Mouse (Mus musculus) liver, adult 2 months (tissue): ENCODE results near the gene Fblim1. TPM values are rescaled to one million over a fixed set of nuclear protein-coding genes. Genes with fewer than 3 reads are reported as not detected.

ENCODE experiments used
- DNase-seq: peaks from one replicate; pipeline ENCODE4 v3.0.0-alpha.2; 2011; ENCODE audit warnings: low read depth, low spot score; ENCODE audit errors: extremely low read depth
- H3K27ac ChIP-seq: fragments of 200-500 bp; replicated peaks from 2 replicates; pipeline ENCODE4 v1.5.1; 2012; ENCODE audit warnings: low read depth, mild to moderate bottlenecking, control low read depth, inconsistent platforms, low read length; ENCODE audit not compliant: insufficient read depth
- H3K27me3 ChIP-seq: fragments of 200-500 bp; 2 replicates; pipeline ENCODE4 v1.6.1; 2012; ENCODE audit warnings: mild to moderate bottlenecking, moderate library complexity, low read length, inconsistent platforms; ENCODE audit not compliant: control insufficient read depth, insufficient read depth
- H3K36me3 ChIP-seq: fragments of 200-500 bp; 2 replicates; pipeline ENCODE4 v1.6.1; 2012; ENCODE audit warnings: low read length, inconsistent platforms; ENCODE audit not compliant: control insufficient read depth, insufficient read depth
- H3K4me1 ChIP-seq: fragments of 200-500 bp; 2 replicates; pipeline ENCODE4 v1.6.1; 2011; ENCODE audit warnings: low read length; ENCODE audit not compliant: control insufficient read depth, insufficient read depth
- H3K4me3 ChIP-seq: fragments of 200-500 bp; 2 replicates; pipeline ENCODE4 v1.5.1; 2011; ENCODE audit warnings: low read depth, mild to moderate bottlenecking, control low read depth, low read length, moderate library complexity; ENCODE audit not compliant: insufficient read depth
- H3K79me2 ChIP-seq: fragments of 200-500 bp; 2 replicates; pipeline ENCODE4 v1.6.1; 2012; ENCODE audit warnings: inconsistent platforms, mild to moderate bottlenecking, low read length, moderate library complexity; ENCODE audit not compliant: control insufficient read depth, insufficient read depth
- H3K9ac ChIP-seq: fragments of 200-500 bp; 2 replicates; pipeline ENCODE4 v1.6.1; 2012; ENCODE audit warnings: low read depth, mild to moderate bottlenecking, control low read depth, inconsistent platforms, low read length
- CTCF ChIP-seq: fragments of 200-500 bp; IDR thresholded peaks from 2 replicates; pipeline ENCODE4 v1.5.1; 2011; ENCODE audit warnings: low read depth, low read length, control low read depth
- POLR2A ChIP-seq: fragments of 200-500 bp; IDR thresholded peaks from 2 replicates; pipeline ENCODE4 v1.6.1; 2011; ENCODE audit warnings: low read length, control low read depth; ENCODE audit not compliant: insufficient read depth; ENCODE audit errors: extremely low read depth
- WGBS: fragments of 180-500 bp; shearing (Covaris S2); methylation state at CpG from one replicate; pipeline ENCODE4 v1.1.7; 2018; 5-methylcytosine and 5-hydroxymethylcytosine counted together
- polyA plus RNA-seq: library from polyadenylated mRNA; depleted of rRNA; stranded (reverse); fragments of >200 nt; gene quantifications from 2 replicates; pipeline ENCODE4 v1.2.3, GENCODE M21; 2012
- total RNA-seq: library from RNA; depleted of rRNA; stranded (reverse); fragments of >200 nt; gene quantifications from 2 replicates; pipeline ENCODE4 v1.2.3, GENCODE M21; 2014

Fblim1 gene
- total and polyA plus RNA-seq, 2 experiments = 0.37 to 0.86 TPM

DNA sequence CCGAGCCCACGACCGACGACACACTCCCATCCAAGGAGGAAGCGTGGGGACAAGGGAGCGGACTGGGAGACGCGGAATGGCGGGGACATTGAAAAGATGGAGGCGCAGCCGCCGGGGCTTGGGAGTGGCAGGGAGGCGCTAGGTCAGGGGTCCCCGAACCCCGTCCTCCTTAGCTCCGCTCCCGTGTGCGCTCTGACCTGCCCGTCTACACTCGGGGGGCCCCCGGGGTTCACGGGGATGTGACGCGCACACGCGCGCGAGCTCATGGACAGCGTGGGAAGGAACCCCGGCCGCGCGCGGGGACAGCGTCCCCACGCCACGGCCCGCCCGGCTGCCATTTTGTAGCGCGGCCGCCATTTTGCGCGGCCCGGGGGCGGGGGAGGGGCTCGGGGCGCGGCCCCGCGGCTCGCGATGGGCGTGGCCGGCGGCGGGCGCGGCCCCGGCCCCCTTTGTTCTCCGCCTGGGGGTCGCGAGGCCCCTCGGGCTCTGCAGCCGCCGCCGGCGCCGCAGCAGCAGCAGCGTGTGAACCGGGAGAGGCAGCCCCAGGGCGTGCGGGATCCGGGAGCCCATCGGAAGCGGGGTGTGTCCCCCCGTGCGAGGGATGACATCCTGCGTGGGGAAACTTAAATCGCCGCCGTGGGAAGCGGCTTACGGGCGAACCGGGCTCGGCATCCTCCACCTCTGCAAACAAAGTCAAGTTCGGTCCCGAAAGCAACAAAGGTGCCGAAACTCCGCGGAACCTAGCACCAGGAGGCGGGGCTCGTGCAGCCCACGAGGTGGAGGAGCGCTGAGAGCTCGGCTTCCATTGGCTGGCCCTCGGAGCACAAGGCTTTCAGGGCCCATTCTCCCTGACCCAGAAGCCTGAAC lies 59.3 kb downstream of the Fblim1 start:
- WGBS = under 1% methylated on average over 95 of the region's 98 CpGs
- no peaks in the 10 kb centered on the region for H3K36me3 ChIP-seq
- H3K79me2 ChIP-seq = no peaks in the 10 kb centered on the region
- H3K4me1 ChIP-seq = no peaks in the 10 kb centered on the region
- TF ChIP-seq POLR2A = peak; percentile 64
- TF ChIP-seq CTCF = no peak
- peak overlapping the region; percentile 100 for H3K27ac ChIP-seq
- H3K27me3 ChIP-seq = no peaks in the 10 kb centered on the region
- peak; percentile 81 for DNase-seq
- H3K9ac ChIP-seq = peak overlapping the region; percentile 99
- peak overlapping the region; percentile 99 for H3K4me3 ChIP-seq

DNA sequence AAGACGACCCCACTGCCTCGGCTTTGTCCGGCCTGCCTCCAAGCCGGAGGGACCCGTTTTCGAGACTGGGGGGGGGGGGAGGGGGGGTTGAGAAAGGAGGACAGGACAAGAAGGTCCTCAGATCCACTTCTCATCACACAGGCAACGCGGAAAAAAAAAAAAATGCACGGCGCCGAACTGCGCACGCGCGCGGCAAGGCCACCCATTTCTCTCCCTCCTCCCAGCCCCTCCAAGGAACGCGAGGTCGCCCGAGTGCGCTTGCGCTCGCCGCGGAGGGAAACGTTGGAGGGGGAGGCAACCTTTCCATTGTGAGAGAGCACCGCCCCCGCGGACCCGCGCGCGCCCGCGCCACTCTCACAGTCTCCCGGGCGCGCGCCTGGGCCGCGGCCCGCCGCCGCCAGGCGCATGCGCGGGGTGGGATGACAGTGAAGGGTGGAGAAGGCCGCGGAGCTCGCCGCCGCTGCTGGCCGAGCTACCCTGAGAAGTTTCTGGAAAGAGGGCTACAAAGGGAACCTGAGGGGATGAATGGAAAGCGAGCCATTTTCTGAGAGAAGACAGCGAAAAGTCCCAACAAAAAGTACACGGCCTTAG lies 60.1 kb downstream of the Fblim1 start:
- Histone ChIP-seq H3K36me3 (no peaks in the 10 kb centered on the region), H3K27me3 (no peaks in the 10 kb centered on the region), H3K9ac (peak overlapping the region; percentile 99), H3K27ac (peak overlapping the region; percentile 100), H3K4me1 (no peaks in the 10 kb centered on the region), H3K79me2 (no peaks in the 10 kb centered on the region), H3K4me3 (peak overlapping the region; percentile 99)
- TF ChIP-seq CTCF (no peak), POLR2A (peak; percentile 91)
- peak; percentile 90 for DNase-seq
- under 1% methylated on average over 47 of the region's 56 CpGs for WGBS

DNA sequence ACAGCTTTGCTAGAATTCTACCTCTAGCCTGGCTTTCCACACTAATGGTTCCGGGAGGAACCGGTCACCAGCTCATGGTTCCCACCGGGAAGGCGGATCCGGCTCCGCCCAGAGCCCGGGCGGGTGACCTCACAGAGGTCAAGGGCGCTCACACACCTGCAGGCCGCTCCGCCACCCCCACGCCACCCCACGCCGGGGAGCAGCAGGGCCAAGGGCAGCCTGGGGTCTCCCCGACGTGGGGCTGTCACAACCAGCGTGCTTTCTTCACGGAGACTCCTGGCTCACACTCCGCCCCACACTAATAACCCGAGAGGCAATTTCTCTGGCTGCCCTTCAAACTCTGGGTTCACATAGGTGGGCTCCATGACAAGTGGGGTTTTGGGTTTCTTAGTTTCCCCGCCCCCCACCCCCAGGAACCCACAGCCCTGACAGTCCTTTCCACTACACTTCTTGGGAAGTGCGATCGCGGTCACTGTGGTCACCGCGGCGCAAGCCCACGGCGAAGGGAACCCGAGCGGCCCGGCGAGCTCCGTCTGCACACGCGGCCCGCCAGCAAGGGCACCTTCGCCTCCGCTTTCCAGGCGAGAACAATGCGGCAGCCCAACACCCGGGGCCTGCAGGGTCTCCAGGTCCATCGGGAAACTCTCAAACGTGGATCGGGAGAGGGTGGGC lies 60.7 kb downstream of the Fblim1 start:
- Histone ChIP-seq H3K4me1 (no peaks in the 10 kb centered on the region), H3K27ac (peak overlapping the region; percentile 99), H3K4me3 (peak overlapping the region; percentile 91), H3K79me2 (no peaks in the 10 kb centered on the region; the same call in 1 of the 2 replicates), H3K27me3 (no peaks in the 10 kb centered on the region), H3K36me3 (no peaks in the 10 kb centered on the region), H3K9ac (peak overlapping the region; percentile 91)
- TF ChIP-seq CTCF (no peak), POLR2A (peak; percentile 60; the same call in 1 of the 2 replicates)
- under 1% methylated on average over 45 of the region's 45 CpGs for WGBS
- DNase-seq = peak; percentile 77

DNA sequence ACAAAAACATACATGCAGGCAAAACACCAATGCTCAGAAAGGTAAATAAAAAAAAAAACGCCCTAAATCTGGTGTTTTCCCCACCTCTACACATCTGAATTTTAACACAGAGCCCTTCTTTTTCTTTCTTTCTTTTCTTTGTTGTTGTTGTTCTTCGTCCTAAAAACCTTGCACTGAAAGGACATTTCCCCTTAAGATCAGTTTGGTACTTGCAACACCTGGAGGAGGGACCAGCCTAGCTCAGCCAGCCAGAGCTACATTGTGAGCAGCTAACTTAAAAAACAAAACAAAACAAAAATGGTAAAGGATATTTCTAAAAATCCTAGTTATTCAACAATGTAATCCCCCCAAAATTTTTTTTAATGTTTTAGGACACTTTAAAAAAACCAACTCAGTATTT lies 61.4 kb downstream of the Fblim1 start:
- no peak overlapping the region for H3K4me3 ChIP-seq
- 23% methylated on average over 2 of the region's 2 CpGs for whole genome bisulfite sequencing
- H3K79me2 ChIP-seq = no peaks in the 10 kb centered on the region; the same call in 1 of the 2 replicates
- no peak for TF ChIP-seq POLR2A
- no peak for TF ChIP-seq CTCF
- peak overlapping the region; percentile 99 for H3K27ac ChIP-seq
- no peaks in the 10 kb centered on the region for H3K27me3 ChIP-seq
- H3K4me1 ChIP-seq = no peaks in the 10 kb centered on the region
- H3K9ac ChIP-seq = no peak overlapping the region
- H3K36me3 ChIP-seq = no peaks in the 10 kb centered on the region
- peak; percentile 60 for DNase-seq

DNA sequence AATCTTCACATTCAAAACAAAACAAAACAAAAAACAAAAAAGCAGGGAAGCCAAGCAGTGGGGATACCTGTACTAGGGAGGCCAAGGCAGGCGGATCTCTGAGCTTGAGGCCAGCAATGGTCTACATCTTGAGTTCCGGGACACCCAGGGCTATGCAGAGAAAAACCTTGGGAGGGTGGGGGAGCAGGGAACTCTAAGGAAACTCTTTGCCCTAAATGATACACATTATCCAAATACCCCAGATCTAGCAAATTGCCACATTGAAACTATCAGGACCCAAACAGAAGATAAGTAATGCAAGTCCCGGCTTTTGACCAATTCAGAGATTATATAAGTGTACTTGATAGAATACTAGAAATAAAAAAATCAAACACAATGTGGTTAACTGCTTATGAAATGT lies 62.3 kb downstream of the Fblim1 start:
- H3K79me2 ChIP-seq = no peaks in the 10 kb centered on the region; the same call in 1 of the 2 replicates
- H3K9ac ChIP-seq = no peak overlapping the region
- H3K27ac ChIP-seq = no peak overlapping the region
- DNase-seq = no peak
- no peak overlapping the region for H3K4me3 ChIP-seq
- H3K36me3 ChIP-seq = no peaks in the 10 kb centered on the region
- TF ChIP-seq CTCF (no peak), POLR2A (no peak)
- 96% methylated on average over 3 of the region's 3 CpGs for WGBS
- no peaks in the 10 kb centered on the region for H3K4me1 ChIP-seq
- no peaks in the 10 kb centered on the region for H3K27me3 ChIP-seq
